Mouse (Mus musculus): ENCODE results near the gene Aspn. TPM values are rescaled to one million over a fixed set of nuclear protein-coding genes. Genes with fewer than 3 reads are reported as not detected.

The Aspn gene
- polyA plus RNA-seq, 1 experiment, result 0.60 TPM

- Histone ChIP-seq H3K27me3 (ENCODE audit: control insufficient read depth, insufficient read depth, low read length, poor library complexity, severe bottlenecking) (no peaks in the 10 kb centered on the region), H3K9ac (ENCODE audit: low read depth, poor library complexity, severe bottlenecking) (no peak overlapping the region), H3K4me3 (ENCODE audit: low read depth, low read length) (no peak overlapping the region), H3K4me1 (ENCODE audit: control insufficient read depth, insufficient read depth, low read length) (no peaks in the 10 kb centered on the region), H3K27ac (ENCODE audit: insufficient read depth, low read length) (no peak overlapping the region), H3K9me3 (replicated peaks; ENCODE audit: control insufficient read depth, insufficient read depth, low read length, poor library complexity, severe bottlenecking) (no peaks in the 10 kb centered on the region), H3K36me3 (ENCODE audit: control insufficient read depth, insufficient read depth, low read length, poor library complexity, severe bottlenecking) (no peaks in the 10 kb centered on the region)
- no peak for TF ChIP-seq EP300 (IDR thresholded peaks at IDR 0.05; ENCODE audit: insufficient read depth, low read depth, low read length)
- TF ChIP-seq POLR2A (IDR thresholded peaks at IDR 0.05; ENCODE audit: insufficient read depth, low read length), result no peak
- no peak for TF ChIP-seq CTCF (IDR thresholded peaks at IDR 0.05; ENCODE audit: low read depth, low read length)
These were observed 5.4 kb downstream of the Aspn start for GRCm38 (mm10) chr13:49549616-49550015.

- Histone ChIP-seq H3K36me3 (ENCODE audit: control insufficient read depth, insufficient read depth, low read length, poor library complexity, severe bottlenecking) (no peaks in the 10 kb centered on the region), H3K9ac (ENCODE audit: low read depth, poor library complexity, severe bottlenecking) (no peak overlapping the region), H3K4me3 (ENCODE audit: low read depth, low read length) (no peak overlapping the region), H3K27ac (ENCODE audit: insufficient read depth, low read length) (no peak overlapping the region), H3K27me3 (ENCODE audit: control insufficient read depth, insufficient read depth, low read length, poor library complexity, severe bottlenecking) (no peaks in the 10 kb centered on the region), H3K9me3 (replicated peaks; ENCODE audit: control insufficient read depth, insufficient read depth, low read length, poor library complexity, severe bottlenecking) (no peaks in the 10 kb centered on the region), H3K4me1 (ENCODE audit: control insufficient read depth, insufficient read depth, low read length) (no peaks in the 10 kb centered on the region)
- no peak for TF ChIP-seq POLR2A (IDR thresholded peaks at IDR 0.05; ENCODE audit: insufficient read depth, low read length)
- no peak for TF ChIP-seq EP300 (IDR thresholded peaks at IDR 0.05; ENCODE audit: insufficient read depth, low read depth, low read length)
- no peak for TF ChIP-seq CTCF (IDR thresholded peaks at IDR 0.05; ENCODE audit: low read depth, low read length)
These were observed 10.3 kb downstream of the Aspn start for GRCm38 (mm10) chr13:49554519-49554918.

GRCm38 (mm10) chr13:49556203-49556602 lies 12.0 kb downstream of the Aspn start:
- Histone ChIP-seq H3K27ac (ENCODE audit: insufficient read depth, low read length) (no peak overlapping the region), H3K4me1 (ENCODE audit: control insufficient read depth, insufficient read depth, low read length) (no peaks in the 10 kb centered on the region), H3K36me3 (ENCODE audit: control insufficient read depth, insufficient read depth, low read length, poor library complexity, severe bottlenecking) (no peaks in the 10 kb centered on the region), H3K27me3 (ENCODE audit: control insufficient read depth, insufficient read depth, low read length, poor library complexity, severe bottlenecking) (no peaks in the 10 kb centered on the region), H3K9me3 (replicated peaks; ENCODE audit: control insufficient read depth, insufficient read depth, low read length, poor library complexity, severe bottlenecking) (no peaks in the 10 kb centered on the region), H3K4me3 (ENCODE audit: low read depth, low read length) (no peak overlapping the region), H3K9ac (ENCODE audit: low read depth, poor library complexity, severe bottlenecking) (no peak overlapping the region)
- no peak for TF ChIP-seq EP300 (IDR thresholded peaks at IDR 0.05; ENCODE audit: insufficient read depth, low read depth, low read length)
- no peak for TF ChIP-seq CTCF (IDR thresholded peaks at IDR 0.05; ENCODE audit: low read depth, low read length)
- no peak for TF ChIP-seq POLR2A (IDR thresholded peaks at IDR 0.05; ENCODE audit: insufficient read depth, low read length)

- Histone ChIP-seq H3K36me3 (ENCODE audit: control insufficient read depth, insufficient read depth, low read length, poor library complexity, severe bottlenecking) (no peaks in the 10 kb centered on the region), H3K9me3 (replicated peaks; ENCODE audit: control insufficient read depth, insufficient read depth, low read length, poor library complexity, severe bottlenecking) (no peaks in the 10 kb centered on the region), H3K27ac (ENCODE audit: insufficient read depth, low read length) (no peak overlapping the region), H3K4me3 (ENCODE audit: low read depth, low read length) (no peak overlapping the region), H3K4me1 (ENCODE audit: control insufficient read depth, insufficient read depth, low read length) (no peaks in the 10 kb centered on the region), H3K27me3 (ENCODE audit: control insufficient read depth, insufficient read depth, low read length, poor library complexity, severe bottlenecking) (no peaks in the 10 kb centered on the region), H3K9ac (ENCODE audit: low read depth, poor library complexity, severe bottlenecking) (no peak overlapping the region)
- TF ChIP-seq POLR2A (IDR thresholded peaks at IDR 0.05; ENCODE audit: insufficient read depth, low read length) (no peak), CTCF (IDR thresholded peaks at IDR 0.05; ENCODE audit: low read depth, low read length) (no peak), EP300 (IDR thresholded peaks at IDR 0.05; ENCODE audit: insufficient read depth, low read depth, low read length) (no peak)
These were observed 12.7 kb downstream of the Aspn start for GRCm38 (mm10) chr13:49556924-49557323.

GRCm38 (mm10) chr13:49559185-49559584 lies 14.9 kb downstream of the Aspn start:
- Histone ChIP-seq H3K9ac (ENCODE audit: low read depth, poor library complexity, severe bottlenecking) (no peak overlapping the region), H3K4me1 (ENCODE audit: control insufficient read depth, insufficient read depth, low read length) (no peaks in the 10 kb centered on the region), H3K36me3 (ENCODE audit: control insufficient read depth, insufficient read depth, low read length, poor library complexity, severe bottlenecking) (no peaks in the 10 kb centered on the region), H3K9me3 (replicated peaks; ENCODE audit: control insufficient read depth, insufficient read depth, low read length, poor library complexity, severe bottlenecking) (no peaks in the 10 kb centered on the region), H3K4me3 (ENCODE audit: low read depth, low read length) (no peak overlapping the region), H3K27me3 (ENCODE audit: control insufficient read depth, insufficient read depth, low read length, poor library complexity, severe bottlenecking) (no peaks in the 10 kb centered on the region), H3K27ac (ENCODE audit: insufficient read depth, low read length) (no peak overlapping the region)
- peak; percentile 65 for TF ChIP-seq CTCF (IDR thresholded peaks at IDR 0.05; ENCODE audit: low read depth, low read length)
- no peak for TF ChIP-seq POLR2A (IDR thresholded peaks at IDR 0.05; ENCODE audit: insufficient read depth, low read length)

DNA sequence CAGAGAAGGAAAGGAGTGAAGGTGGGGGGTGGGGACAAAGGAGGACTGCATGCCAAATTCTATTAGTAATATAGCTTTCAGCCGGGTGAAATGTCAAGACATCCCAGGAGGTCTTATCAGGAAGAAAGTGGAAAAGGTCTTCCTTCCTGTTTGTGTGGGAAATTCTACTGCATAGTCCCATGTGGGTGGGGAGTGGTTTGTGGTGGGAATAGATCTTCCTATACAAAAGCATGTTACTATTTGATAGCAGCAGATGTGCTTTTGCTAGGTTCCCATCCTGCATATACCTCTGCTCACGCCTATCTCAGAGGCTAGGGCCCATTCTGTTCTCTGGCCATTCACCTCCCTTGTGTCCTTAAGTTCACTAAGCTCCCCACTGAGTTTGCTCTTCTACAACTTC lies 16.6 kb downstream of the Aspn start:
- no peaks in the 10 kb centered on the region for H3K36me3 ChIP-seq (ENCODE audit: control insufficient read depth, insufficient read depth, low read length, poor library complexity, severe bottlenecking)
- no peak overlapping the region for H3K27ac ChIP-seq (ENCODE audit: insufficient read depth, low read length)
- H3K9me3 ChIP-seq (replicated peaks; ENCODE audit: control insufficient read depth, insufficient read depth, low read length, poor library complexity, severe bottlenecking), result no peaks in the 10 kb centered on the region
- no peaks in the 10 kb centered on the region for H3K4me1 ChIP-seq (ENCODE audit: control insufficient read depth, insufficient read depth, low read length)
- H3K4me3 ChIP-seq (ENCODE audit: low read depth, low read length), result no peak overlapping the region
- H3K27me3 ChIP-seq (ENCODE audit: control insufficient read depth, insufficient read depth, low read length, poor library complexity, severe bottlenecking), result no peaks in the 10 kb centered on the region
- no peak overlapping the region for H3K9ac ChIP-seq (ENCODE audit: low read depth, poor library complexity, severe bottlenecking)
- TF ChIP-seq EP300 (IDR thresholded peaks at IDR 0.05; ENCODE audit: insufficient read depth, low read depth, low read length) (no peak), POLR2A (IDR thresholded peaks at IDR 0.05; ENCODE audit: insufficient read depth, low read length) (no peak), CTCF (IDR thresholded peaks at IDR 0.05; ENCODE audit: low read depth, low read length) (no peak)
